Mouse (Mus musculus) liver, postnatal 0 days (tissue): Measurements from ENCODE around the gene Wdr1.

Experiments used
- CTCF ChIP-seq: sonication (generic); IDR thresholded peaks from 2 replicates; pipeline ENCODE4 v1.5.1; 2016; ENCODE audit warnings: antibody characterized with exemption, low read depth
- EP300 ChIP-seq: IDR thresholded peaks from 2 replicates; pipeline ENCODE4 v1.6.1; 2016; ENCODE audit warnings: antibody characterized with exemption, low read depth, mild to moderate bottlenecking

DNA sequence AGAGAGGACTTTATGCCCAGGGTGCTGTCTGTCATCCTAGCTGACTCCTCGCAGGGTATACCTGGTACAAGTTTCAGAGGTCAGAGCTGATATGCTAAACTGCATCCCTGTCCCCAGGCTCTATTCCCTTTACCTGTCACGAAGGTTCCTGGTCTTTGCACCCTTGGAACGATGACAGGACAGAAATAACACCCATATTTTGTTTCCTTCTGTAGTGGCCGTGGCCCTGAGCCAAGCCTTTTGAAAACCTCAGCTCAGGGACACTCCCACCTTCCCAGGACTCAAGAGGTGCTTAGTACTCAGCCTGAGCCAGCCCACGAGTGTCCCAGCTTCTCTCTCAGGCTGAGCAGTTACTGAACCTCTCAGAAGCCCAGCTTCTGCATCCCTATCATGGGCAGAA is 64.5 kb downstream of the Wdr1 start:
- TF ChIP-seq CTCF (no peak), EP300 (no peak)
